Mouse (Mus musculus): Measurements from ENCODE around the gene Cfap299.

The Cfap299 gene

DNA sequence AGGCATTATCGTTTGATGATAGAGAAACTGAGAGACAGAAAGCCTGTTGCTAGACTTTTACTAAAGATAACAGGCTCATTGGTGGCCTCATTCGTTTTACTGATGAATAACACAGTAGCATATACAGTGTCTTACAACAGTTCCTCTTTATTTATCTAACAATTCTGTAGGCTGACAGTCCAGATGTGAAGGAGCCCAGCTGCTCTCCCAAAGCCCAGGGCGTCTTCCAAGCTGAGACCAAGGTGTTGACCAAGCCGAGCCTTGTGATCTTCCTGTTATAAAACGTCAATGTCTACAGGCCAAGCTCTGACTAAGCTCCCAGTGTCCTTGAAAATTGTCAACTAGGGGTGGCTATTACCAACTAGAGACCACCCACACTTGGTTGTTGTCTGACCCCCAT lies 321.9 kb downstream of the Cfap299 start:
- DNase-seq (ENCODE audit: low spot score) = no peak

DNA sequence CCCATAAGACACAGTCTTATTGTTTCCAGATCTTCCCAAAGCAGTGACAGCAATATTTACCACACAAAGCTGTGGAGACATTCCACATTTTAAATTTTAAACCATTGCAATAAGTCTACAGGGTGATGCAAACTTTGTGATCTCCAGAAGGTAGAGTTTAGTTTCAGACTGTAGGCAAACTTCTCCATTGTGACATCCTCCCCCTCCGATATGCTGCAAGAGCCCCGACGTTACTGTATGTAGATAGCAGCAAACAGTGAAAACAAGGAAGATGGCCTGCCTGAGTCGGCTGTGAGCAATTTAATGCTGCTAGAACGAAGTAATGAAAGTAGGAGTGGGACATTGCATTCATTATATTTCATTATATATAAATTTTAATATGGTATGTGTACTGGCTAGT lies 359.1 kb downstream of the Cfap299 start:
- DNase-seq (ENCODE audit: low spot score) = no peak

DNA sequence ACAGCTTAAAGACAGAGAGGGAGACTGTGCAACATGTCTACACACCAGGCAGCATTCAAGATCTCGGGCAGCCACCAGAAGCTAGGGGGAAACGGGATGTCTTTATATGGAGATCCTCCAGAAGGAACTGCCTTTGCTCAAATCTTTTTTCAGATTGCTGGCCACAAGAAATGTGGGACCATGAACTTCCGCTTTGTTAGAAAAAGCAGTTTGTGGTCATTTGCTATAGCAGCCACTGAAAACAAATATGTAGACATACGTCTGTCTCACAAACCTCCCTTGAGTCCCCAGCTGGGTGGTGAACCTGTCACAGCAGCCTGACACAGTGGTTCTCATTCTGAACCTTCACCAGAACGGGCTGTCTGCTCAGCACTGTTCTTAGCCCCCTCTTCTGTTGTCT lies 363.0 kb downstream of the Cfap299 start:
- DNase-seq (ENCODE audit: low spot score) = no peak

DNA sequence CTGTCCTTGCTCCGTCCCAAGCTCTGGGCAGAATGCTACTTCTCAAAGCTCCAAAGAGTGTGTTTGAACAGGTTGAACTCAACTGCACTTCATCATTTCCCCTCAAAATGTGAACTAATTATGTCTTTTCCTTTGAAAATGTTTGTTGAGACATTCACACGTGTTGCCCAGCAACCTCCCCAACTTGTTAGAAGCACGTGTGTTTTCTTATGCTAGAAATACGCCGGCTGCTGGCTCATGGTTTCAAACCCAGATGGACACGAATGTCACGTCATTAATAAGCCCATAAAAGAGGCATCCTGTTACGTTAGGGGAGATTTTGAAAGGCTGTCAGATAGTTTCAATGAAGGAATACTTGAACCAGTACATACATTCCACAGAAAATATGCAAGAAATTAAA lies 367.2 kb downstream of the Cfap299 start:
- DNase-seq (ENCODE audit: low spot score) = no peak

DNA sequence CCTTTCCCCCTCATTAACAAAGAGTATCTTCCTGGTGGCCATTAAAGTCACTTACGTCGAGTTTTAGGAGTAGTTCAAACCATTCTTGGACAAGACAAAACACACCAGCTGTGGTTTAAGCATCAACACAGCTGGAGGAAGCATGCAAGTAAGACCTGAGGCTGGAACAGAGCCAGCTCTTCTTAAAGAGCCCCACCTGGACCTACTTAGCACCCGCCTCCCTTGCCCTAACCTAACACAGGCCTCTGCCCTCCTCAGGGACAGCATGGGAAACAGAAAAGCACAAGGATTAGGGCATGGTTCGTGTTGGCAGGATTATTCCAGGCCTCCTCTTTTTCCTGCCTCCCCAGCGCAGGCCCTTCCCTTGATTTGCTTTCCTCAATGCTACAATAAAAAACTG lies 374.9 kb downstream of the Cfap299 start:
- no peak for DNase-seq (ENCODE audit: low spot score)

DNA sequence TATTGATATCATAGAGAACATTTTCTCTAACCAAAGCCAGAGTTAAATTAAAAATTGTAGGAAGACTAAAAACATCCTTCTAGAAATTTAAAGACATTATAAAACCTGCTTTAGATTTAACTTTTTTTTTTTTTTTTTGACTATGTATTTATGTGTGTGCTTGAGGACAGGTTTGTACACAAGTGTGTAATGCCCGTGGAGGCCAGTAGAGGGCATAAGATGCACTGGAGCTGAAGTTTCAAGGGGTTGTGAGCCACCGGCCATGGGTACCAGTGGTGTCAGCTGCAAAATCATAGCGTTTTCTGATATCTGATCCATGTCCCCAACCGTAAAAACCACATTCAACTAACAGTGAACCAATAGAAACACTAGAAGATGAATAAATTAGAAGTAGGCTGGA lies 377.5 kb downstream of the Cfap299 start:
- no peak for DNase-seq (ENCODE audit: low spot score)

DNA sequence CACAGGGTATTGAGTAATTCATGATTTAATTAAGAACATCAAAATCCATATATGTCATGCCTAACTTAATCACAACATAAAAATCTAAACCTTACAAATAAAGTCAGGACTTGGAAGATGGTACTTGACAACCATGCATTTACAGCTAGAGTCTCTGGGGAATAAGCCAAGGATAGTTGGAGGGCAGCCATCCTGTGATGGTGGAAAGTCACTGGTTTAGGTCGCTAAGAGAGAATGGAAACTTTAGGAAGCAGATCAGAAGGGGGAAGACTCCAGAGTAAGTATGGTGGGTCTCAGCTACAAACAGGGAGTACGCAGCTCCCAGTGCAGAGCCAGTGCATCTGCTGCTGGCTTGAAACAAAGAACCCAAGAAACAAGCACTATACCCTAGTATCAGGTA lies 386.3 kb downstream of the Cfap299 start:
- DNase-seq (ENCODE audit: low spot score) = no peak

DNA sequence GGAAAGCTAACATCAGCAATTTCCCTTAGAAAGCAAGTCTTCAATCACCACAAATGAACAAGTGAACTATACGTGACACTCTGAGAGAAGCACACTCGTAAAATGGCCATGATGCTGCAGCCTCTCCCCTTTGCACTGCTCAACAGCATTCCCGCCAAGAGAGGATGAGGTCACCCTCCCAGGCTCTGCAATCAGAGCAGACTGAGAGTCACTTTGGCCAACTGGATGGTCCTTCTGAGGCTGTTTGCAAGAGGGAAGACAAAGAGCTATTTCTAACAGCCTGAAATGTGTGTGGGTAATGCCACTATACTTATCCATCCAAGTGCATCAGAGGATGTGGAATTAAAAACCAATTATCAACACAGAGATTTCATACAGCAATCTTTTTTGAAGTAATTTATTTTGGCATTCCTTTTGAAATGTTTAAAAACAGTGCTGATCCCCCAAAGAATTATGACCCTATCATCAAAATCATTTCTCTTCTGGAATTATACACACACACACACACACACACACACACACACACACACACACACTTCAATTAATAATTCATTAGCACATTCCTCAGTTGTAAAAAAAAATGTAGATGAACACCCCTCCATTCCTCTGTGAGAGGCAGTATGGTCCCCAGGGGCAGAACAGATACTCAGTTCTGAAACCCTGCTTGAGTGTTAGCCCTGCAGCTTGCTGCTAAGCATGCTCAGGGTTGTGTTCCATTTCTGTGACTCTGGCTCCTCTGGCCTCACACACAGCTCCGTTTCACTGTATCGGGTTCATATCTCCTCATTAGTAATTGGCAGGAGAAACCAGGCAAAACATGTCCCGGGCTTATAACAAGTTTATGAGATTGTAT lies 403.3 kb downstream of the Cfap299 start:
- DNase-seq (ENCODE audit: low spot score) = no peak

DNA sequence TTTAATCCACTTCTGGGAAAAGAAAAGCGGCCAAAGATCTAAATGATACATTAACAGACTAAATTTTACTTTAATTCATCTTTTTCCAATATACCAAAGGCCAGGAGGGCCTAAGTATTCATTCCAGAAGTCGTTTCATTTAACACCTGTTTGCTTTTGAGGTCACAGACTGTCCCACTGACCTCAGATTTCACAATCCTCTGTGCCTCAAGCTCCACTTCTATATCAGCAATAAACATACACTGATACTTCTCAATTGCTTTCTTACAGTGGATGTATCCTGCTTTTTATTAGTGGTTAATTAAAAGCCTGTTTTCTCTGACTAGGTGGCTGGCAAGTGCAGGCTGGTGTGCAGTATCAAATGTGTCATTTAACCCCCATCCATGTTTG lies 403.9 kb downstream of the Cfap299 start:
- no peak for DNase-seq (ENCODE audit: low spot score)

DNA sequence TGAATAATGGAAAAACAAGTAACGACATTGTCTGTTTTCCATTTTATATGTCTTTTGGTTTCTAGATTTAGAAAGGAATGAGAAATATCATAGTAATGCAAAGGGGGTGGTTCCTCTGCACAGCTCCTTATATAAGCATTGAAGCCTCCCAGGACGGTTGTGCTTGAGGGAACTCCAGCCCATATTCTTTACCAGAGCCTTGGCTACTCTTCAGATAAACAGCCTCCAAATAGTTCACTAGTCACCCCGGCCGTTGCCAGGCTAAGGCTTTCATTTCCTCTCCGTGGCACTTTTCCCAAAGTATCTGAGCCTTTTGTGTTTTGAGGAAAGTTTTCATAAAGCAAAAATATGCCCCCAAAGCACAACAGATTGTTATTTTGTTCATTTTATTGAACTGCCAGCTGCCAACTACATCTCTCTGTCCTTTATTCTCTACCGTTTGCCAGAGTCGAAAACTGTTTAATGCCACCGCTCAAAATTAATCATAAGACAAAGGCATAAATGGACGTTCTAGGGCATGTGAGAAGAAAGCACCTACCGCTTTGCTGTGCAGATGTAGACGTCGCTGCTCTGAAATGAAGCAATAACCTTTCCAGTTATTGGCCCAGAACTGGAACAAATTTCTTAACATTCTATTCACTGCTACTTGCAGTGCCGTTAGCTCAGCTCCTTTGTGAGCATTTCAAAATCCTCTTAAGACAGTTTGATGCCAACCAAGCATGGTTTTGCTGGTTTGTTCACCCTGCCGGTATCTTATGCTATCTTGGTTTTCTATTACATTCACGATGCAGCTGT lies 433.0 kb downstream of the Cfap299 start:
- DNase-seq (ENCODE audit: low spot score) = no peak

DNA sequence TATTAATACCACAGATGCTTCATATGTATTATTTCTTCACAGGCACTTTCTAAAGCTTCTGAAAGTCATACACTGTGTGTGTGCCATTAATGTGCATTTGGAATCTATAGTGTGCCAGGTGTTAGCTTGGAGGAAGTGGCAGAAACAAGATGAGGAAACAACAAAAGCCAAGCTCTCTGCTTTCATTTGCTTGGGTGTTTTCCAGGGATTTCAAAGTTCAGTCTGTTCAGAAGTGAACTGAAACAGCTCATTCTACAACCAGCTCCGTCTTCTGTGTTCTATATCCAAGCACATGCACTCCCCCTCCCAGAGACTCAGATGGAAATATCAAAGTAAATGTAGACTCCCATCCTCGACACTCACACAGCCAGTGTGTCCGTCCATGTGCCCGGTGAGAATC lies 449.5 kb downstream of the Cfap299 start:
- no peak for DNase-seq (ENCODE audit: low spot score)

DNA sequence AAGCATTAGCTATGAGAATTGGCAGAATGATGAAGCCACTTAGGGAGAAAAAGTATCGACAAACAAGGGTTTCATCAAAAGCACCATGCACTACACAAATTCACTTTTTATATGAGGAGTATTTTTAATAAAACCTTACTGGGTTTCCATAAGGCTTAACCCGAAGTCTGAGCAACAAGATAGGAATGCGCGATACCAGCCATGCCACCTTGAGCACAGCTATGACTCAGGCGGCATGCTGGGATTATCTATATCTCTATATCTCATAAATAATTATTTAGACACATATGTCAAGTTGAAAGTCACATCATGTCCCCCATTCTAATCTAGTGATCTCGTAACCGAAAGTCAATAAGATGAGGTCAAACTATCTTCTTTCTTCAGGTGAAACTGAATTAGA lies 453.0 kb downstream of the Cfap299 start:
- no peak for DNase-seq (ENCODE audit: low spot score)

DNA sequence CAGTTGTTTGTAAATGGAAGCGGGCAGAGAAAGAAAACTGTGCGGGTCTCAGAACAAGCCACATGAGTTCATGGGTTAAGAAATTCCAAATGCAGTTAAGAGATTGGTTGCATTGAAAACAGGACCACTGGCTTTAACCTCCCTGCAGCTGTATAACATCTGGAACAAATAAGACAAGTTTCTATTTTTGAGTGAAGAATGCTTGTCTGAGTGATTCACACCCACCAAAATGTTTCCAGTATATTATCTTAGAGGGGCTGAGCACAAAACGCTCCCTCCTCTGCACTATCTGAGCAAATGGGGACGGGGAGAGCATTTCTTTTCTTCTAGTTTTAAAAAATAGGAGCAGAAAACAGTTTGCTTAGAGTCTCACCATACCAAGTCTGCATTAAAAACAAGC lies 458.6 kb downstream of the Cfap299 start:
- DNase-seq (ENCODE audit: low spot score) = no peak

DNA sequence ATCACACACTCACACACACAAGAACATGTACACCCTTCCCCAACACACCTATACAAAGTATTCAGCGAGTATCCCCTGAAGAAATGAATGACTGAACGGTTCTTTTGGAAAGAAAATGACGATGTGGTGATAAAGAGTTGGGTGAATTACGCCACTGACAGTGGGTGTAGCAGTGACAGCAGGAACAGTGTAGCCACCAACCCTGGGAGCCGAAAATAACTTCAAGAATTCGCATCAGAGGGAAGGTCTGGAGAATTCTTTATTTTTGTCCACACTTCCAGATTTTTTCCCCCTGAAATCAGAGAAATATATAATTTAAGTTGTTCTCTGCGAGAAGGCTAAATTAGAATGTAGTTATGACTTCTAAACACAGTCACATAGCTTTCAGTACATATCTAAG lies 459.5 kb downstream of the Cfap299 start:
- no peak for DNase-seq (ENCODE audit: low spot score)

DNA sequence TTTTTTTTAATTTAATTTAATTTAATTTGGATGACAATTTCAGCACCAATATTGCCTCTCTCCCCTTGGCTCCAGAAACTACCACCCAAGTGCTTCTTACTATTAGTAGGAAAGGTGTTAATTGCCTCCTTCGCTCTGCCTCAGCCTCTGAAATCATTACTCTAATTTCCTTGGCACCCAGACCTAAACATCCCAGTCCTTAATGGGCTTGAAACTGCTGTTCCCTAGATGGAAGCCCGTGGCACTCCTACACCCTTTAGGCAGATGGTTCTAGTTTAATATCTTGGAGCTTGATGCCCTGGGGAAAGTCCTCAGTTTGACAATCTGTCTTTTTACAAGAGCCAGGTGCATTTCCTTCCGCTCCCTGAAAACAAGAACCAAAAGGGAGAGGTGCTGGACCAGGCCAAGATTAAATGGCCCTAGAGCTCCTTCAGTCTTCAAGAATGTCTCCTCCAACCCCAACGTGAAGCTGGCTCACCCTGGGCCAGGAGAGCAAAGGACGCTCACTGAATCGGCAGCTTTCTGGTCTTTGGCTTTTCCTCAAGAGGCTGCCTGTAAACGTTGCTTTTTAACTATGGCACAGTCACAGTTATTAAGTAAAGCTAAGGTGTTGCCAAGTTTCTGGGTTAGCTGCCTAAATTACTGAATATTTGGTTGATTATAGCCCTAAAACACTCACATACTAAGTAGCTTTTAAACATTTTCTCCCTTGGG lies 461.9 kb downstream of the Cfap299 start:
- DNase-seq (ENCODE audit: low spot score) = no peak

DNA sequence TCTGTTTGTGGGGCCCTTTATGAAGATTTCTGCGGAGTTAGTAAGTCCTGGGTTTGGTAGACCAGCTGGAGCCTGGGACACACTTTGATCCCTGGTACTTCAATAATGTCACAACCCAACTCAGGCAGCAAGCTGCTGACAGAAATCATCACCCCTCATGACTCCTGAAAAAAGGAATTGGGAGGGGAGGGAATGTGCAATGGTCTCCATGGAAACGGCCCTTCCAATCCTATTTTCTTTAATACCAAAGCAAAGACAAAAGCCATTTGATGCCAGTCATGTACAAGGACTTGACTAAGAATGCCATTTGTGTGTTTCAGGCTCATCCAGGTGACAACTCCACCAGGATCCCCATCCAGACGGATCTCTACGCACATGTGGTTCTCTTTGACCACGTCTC lies 472.4 kb downstream of the Cfap299 start:
- DNase-seq (ENCODE audit: low spot score) = no peak

DNA sequence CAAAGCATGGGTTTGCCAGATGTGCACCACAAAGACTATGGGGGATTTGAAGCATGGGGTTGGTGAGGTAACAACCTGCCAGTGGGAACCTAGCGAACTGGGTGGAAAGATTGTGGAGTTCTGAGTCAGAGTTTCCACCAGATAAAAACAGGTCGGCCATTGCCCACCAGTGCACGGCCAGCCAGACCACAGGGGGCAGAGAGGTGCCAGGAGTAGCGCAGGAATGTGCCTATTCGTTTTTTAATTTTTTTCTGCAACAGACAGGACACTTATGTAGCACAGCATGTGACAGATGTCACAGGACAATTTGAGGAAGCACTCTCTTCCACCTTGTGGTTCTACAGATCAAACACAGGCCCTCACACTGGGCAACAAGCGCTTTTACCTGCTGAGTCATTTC lies 475.7 kb downstream of the Cfap299 start:
- no peak for DNase-seq (ENCODE audit: low spot score)

DNA sequence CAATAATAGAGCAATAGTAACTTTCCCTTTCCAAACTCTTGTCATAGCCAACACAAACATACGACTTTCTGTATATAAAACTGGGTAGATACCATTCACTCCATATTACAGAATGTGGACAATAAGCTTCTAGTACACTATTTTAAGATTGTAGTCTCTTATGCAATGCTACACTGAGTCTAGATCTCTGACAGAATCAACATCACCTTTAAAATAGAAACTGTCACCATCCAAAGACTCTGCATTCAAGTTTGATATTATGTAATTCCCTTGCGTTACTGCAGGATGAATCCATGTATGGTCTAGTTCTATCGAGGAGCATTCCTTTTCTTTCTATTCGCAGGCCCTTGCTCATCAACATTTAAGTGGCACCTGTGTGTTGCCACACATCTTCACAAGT lies 477.4 kb downstream of the Cfap299 start:
- DNase-seq (ENCODE audit: low spot score) = no peak

DNA sequence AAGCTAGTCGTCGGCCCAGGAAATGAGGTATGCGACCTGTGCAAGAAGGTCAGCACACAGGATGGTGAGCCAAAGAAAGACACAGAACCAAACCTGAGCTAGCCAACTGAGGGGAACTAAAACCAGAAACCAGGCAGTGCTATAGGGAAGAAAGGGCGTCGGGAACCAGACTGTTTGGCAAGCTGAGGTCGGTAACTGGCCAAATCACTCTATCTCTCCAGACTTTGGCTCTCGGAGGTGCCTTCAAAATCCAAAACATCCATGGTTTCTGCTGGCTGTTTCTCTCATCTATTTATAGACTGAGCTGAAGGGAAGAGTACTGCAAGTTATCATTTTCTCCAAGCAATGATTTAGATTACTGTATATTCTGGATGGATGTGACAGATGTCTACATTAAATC lies 477.9 kb downstream of the Cfap299 start:
- DNase-seq (ENCODE audit: low spot score) = no peak

DNA sequence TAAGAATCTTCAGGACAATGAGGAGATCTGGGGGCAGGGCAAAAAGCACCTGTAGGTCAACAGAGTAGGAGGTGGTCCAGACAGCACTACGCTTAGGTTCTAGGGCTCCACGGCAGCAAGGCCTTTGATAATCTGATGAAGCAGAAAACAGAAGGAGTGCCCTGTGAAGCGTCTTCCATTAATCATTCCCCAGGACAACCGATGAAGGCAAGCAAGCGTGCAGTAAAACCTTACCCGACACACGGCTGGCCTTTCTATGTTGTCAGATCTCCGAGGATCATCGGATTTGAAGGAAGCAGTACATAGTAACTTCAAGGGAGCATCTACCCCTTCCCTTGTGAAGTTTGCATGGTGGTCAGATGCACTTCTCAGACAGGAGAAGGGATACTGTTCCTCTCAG lies 478.8 kb downstream of the Cfap299 start:
- no peak for DNase-seq (ENCODE audit: low spot score)

DNA sequence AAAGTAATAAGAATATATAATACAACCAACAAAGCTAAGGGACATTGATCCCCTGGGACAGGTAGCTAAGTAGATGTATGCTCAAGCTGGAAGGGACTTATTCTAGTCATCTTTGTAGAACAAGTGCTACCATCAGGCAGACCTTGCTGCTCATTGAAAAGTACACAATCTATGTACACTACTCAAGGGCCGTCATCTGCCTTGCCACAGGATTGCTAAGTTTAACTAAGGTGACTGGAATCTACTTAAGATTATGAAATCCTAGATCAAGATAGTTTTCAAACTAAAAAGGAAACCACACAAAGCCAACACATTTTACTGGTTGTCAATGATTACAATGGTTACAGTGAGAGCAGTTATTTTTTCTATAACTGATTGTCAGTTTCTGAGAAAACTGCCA lies 483.3 kb downstream of the Cfap299 start:
- no peak for DNase-seq (ENCODE audit: low spot score)

DNA sequence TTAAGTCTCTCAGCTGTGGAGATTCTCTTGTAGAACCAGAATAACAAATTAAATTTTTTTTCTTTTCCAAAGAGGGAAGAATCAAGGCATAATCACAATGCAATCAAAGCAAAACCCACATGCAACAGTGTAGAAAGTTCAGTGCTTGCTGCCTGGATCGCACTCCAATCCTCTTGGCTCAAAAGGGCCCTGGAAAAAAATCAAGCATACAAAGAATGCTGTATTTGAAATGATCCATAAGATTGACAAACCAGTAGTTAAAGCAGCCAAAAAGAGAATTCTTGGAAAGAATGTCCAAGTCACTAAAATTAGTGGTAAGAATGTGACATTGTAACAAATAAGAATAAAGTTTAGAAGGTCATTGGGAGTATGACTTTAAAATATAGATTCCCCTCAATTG lies 486.2 kb downstream of the Cfap299 start:
- DNase-seq (ENCODE audit: low spot score) = no peak

DNA sequence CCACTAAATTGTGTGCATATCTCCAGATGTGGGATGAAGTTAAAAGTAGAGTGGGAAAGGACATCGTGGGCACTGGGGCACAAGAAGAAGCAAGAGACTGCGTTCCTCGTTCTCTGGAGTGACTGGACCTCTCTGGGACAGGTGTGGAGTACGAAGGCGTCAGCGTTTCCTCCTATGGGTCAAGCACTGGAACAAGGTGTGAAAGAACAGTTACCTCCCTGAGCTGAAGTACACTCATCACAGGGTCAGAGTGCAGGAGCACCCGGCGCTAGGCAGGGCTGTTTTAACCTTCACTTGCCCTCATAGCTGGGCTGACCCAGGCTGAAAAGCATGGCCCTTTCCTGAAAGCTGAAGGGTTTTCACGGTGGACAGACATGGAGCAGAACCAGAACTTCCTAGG lies 504.7 kb downstream of the Cfap299 start:
- DNase-seq (ENCODE audit: low spot score) = no peak
